In the genomic region with DNA sequence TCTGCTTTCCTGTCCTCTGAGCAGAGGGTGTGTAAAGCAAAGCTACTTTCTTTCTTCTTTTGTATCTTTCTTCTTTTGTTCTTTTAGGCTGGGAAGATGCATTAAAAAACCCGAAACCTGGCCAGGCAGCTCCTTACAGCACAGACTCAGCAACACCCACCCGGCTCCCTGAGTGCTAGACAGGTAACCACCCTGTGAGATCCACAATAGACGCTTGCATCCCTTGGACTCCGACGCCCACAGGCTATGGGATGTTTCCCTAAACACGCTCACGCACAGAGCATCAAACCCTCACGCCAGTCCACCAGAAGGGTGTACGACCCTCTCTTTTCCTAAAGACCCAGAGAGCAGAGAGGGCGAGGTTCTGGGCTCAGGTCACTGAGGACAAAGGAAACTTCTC, we compare ENCODE assay signal across 16 mouse cellular contexts. TPM values are rescaled to one million over a fixed set of nuclear protein-coding genes. Genes with fewer than 3 reads are reported as not detected.
DNase-seq lines count a peak whose midpoint lies in the region; ATAC-seq lines count a peak whose summit lies in the region.
"Had no signal": no experiment of that assay in that cellular context is flagged by ENCODE, and none has a peak within 500 bp of the region (broad histone marks: within the 10 kb centered on the region; RNA-seq: fewer than 3 reads in every experiment).

No protein-coding gene starts in this region.

- no peak overlapping the region for H3K4me3 ChIP-seq in neural tube, embryonic 12.5 days
- H3K4me3 ChIP-seq in forebrain, embryonic 15.5 days = peak overlapping the region; percentile 19
- H3K4me3 ChIP-seq in liver, embryonic 11.5 days (ENCODE audit: low read depth, low read length) = no peak overlapping the region
- H3K4me3 ChIP-seq: heart, adult 2 months; liver, embryonic 15.5 days; midbrain, embryonic 12.5 days had no signal

- peak; percentile 80 for DNase-seq in heart, adult 11 months
- DNase-seq in heart, adult 18-20 months = no peak
- DNase-seq in neural tube, embryonic 10.5 days (ENCODE audit: extremely low spot score, low spot score) = no peak
- DNase-seq in liver, embryonic 11.5 days (ENCODE audit: low spot score) = no peak
- no peak for DNase-seq in ovary, postnatal 36 days (ENCODE audit: low spot score)
- DNase-seq: cerebellum, adult 9-10 months; heart, adult 2 months; heart, postnatal 36 days; thymus, postnatal 25 days had no signal

- H3K27ac ChIP-seq in neural tube, embryonic 12.5 days = peak overlapping the region; percentile 8; the same call in 1 of the 2 replicates
- peak overlapping the region; percentile 85 for H3K27ac ChIP-seq in forebrain, embryonic 15.5 days (replicated peaks)
- H3K27ac ChIP-seq in liver, embryonic 11.5 days (ENCODE audit: low read depth, low read length) = no peak overlapping the region
- H3K27ac ChIP-seq: heart, adult 2 months; liver, embryonic 15.5 days; macrophage; stomach, postnatal 0 days had no signal

- WGBS in neural tube, embryonic 12.5 days = 46% methylated on average over 10 of the region's 10 CpGs
- WGBS in forebrain, embryonic 15.5 days = 42% methylated on average over 10 of the region's 10 CpGs
- WGBS in liver, embryonic 11.5 days = 67% methylated on average over 10 of the region's 10 CpGs

- H3K9ac ChIP-seq in neural tube, embryonic 12.5 days = no peak overlapping the region
- H3K9ac ChIP-seq in forebrain, embryonic 15.5 days (replicated peaks) = 0 out of 2 replicates have a peak overlapping the region, but pooled peaks have one; percentile 1
- no peak overlapping the region for H3K9ac ChIP-seq in liver, embryonic 11.5 days (ENCODE audit: low read depth, low read length)
- H3K9ac ChIP-seq: liver, embryonic 15.5 days; midbrain, embryonic 12.5 days had no signal

- no peaks in the 10 kb centered on the region for H3K36me3 ChIP-seq in neural tube, embryonic 12.5 days
- no peaks in the 10 kb centered on the region for H3K36me3 ChIP-seq in forebrain, embryonic 15.5 days
- H3K36me3 ChIP-seq in liver, embryonic 11.5 days (ENCODE audit: control insufficient read depth, insufficient read depth, low read length) = no peaks in the 10 kb centered on the region
- H3K36me3 ChIP-seq: liver, embryonic 15.5 days; midbrain, embryonic 12.5 days had no signal

- H3K27me3 ChIP-seq in neural tube, embryonic 12.5 days (replicated peaks) = 0 out of 2 replicates have a peak, but pooled peaks cover 3% of the 10 kb centered on the region
- no peaks in the 10 kb centered on the region for H3K27me3 ChIP-seq in forebrain, embryonic 15.5 days
- no peaks in the 10 kb centered on the region for H3K27me3 ChIP-seq in liver, embryonic 11.5 days (replicated peaks; ENCODE audit: control insufficient read depth, insufficient read depth, low read length)
- H3K27me3 ChIP-seq: liver, embryonic 15.5 days; midbrain, embryonic 12.5 days had no signal

- no peaks in the 10 kb centered on the region for H3K9me3 ChIP-seq in neural tube, embryonic 12.5 days
- no peaks in the 10 kb centered on the region for H3K9me3 ChIP-seq in forebrain, embryonic 15.5 days
- no peaks in the 10 kb centered on the region for H3K9me3 ChIP-seq in liver, embryonic 11.5 days (ENCODE audit: control insufficient read depth, low read length)
- H3K9me3 ChIP-seq: liver, embryonic 15.5 days; midbrain, embryonic 12.5 days had no signal

- peaks cover 21% of the 10 kb centered on the region for H3K4me1 ChIP-seq in neural tube, embryonic 12.5 days
- H3K4me1 ChIP-seq in forebrain, embryonic 15.5 days = peaks cover 50% of the 10 kb centered on the region
- no peaks in the 10 kb centered on the region; the same call in none of the 2 replicates for H3K4me1 ChIP-seq in liver, embryonic 11.5 days (replicated peaks; ENCODE audit: control insufficient read depth, insufficient read depth, low read length)
- H3K4me1 ChIP-seq: liver, embryonic 15.5 days had no signal

- 0 out of 2 replicates have a peak overlapping the region, but pooled peaks have one; percentile 3 for H3K4me2 ChIP-seq in neural tube, embryonic 12.5 days (replicated peaks)
- peak overlapping the region; percentile 35 for H3K4me2 ChIP-seq in forebrain, embryonic 15.5 days (replicated peaks)
- no peak overlapping the region for H3K4me2 ChIP-seq in liver, embryonic 11.5 days
- H3K4me2 ChIP-seq: liver, embryonic 15.5 days; midbrain, embryonic 12.5 days had no signal

- ATAC-seq in neural tube, embryonic 12.5 days (ENCODE audit: low FRiP score, low read depth) = no peak
- ATAC-seq in forebrain, embryonic 15.5 days (replicated peaks) = no peak
- ATAC-seq in liver, embryonic 11.5 days (replicated peaks; ENCODE audit: low FRiP score) = no peak
- ATAC-seq: CD4-positive, CD25-positive, alpha-beta regulatory T cell, adult 4 months had no signal

RNA-seq across cellular contexts. Expression of a gene that starts 45.9 kb away (rescaled TPM):
- total RNA-seq in heart, adult 18-20 months (2021) = 1 to 10 TPM; 6.4 to 8.3 TPM
- 47.1 and 49.8 TPM in 2 replicates for polyA plus RNA-seq in neural tube, embryonic 12.5 days (2016; fragmentation: Nextera tagmentation; extraction: Ambion mirVana)
- 58.9 and 59.3 TPM in 2 replicates for polyA plus RNA-seq in forebrain, embryonic 15.5 days (2015; fragmentation: Nextera tagmentation; extraction: Ambion mirVana)
- 12.1 and 13.7 TPM in 2 replicates for polyA plus RNA-seq in liver, embryonic 11.5 days (2014; fragmentation: Nextera tagmentation; extraction: Ambion mirVana)

RNA-seq across cellular contexts. Expression of a gene that starts 57.2 kb away (rescaled TPM):
- total RNA-seq in heart, adult 18-20 months (2021) = 10 to 100 TPM; 21.3 to 21.6 TPM
- polyA plus RNA-seq in neural tube, embryonic 12.5 days (2016; fragmentation: Nextera tagmentation; extraction: Ambion mirVana) = 11.3 and 12.9 TPM in 2 replicates
- polyA plus RNA-seq in forebrain, embryonic 15.5 days (2015; fragmentation: Nextera tagmentation; extraction: Ambion mirVana) = 5.9 and 6.7 TPM in 2 replicates
- polyA plus RNA-seq in liver, embryonic 11.5 days (2014; fragmentation: Nextera tagmentation; extraction: Ambion mirVana) = 14.7 and 15.7 TPM in 2 replicates
